Mouse (Mus musculus) cerebellum, adult 18-20 months (tissue): Measurements from ENCODE around the gene Fam183b.
"Not testable (repeated sequence)": the region's sequence is repeated elsewhere in the genome, so short reads cannot be mapped to it uniquely, and the experiment has no call there.

Source experiments
- DNase-seq, 2 experiments: peaks; one replicate each; pipeline ENCODE4 v3.0.0; 2021

Fam183b gene

GRCm38 (mm10) chr11:58752434-58752833 lies 49.3 kb downstream of the Fam183b start, which contains the start of gene Olfr316:
Gene Olfr316, plus strand, starts transcription at chr11:58752734.
- DNase-seq = no peak

DNA sequence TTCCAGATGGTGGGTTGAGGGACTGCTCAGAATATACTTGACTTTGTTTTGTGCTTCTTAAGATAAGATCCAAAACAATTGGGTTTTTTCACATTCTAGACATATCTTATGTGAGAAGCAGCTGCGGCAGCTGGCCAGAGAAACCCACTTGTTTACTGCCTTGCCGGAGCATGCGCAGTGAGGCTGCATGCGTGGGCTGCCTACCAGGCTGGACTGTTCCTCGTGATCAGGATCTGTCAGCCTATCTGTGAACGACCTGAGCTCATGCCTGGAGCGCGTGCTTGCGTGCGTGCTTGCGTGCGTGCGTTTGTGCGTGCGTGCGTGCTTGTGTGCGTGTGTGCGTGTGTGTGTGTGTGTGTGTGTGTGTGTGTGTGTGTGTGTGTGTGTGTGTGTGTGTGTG lies 50.7 kb downstream of the Fam183b start:
- DNase-seq = not testable (repeated sequence)
